Mouse (Mus musculus): ENCODE data around the gene Tanc1.

- TF ChIP-seq POLR2A (IDR thresholded peaks at IDR 0.05; ENCODE audit: low read depth, low read length) (no peak), CTCF (IDR thresholded peaks at IDR 0.05; ENCODE audit: extremely low read depth, insufficient read length, insufficient replicate concordance, low read depth, low read length) (no peak)
These were observed 277.9 kb downstream of the Tanc1 start for GRCm38 (mm10) chr2:59889699-59890098.

Data from small intestine, adult 2 months (tissue).